Mouse (Mus musculus) lung, adult 2 months (tissue): ENCODE measurements at regions not wholly inside any gene's neighbourhood (a gene's known extent, or its start where the extent isn't known, plus 50 kb on each side); places are given as distances from the start of the nearest gene placed in this dataset.
A peak's percentile ranks its signal among the peaks of the same experiment; 100 is the strongest.

Source experiments
- DNase-seq: peaks from one replicate; pipeline ENCODE4 v3.0.0; 2022
- H3K4me1 ChIP-seq: fragments of 200-500 bp; 2 replicates; pipeline ENCODE4 v1.6.1; 2011; ENCODE audit warnings: low read length; ENCODE audit not compliant: control insufficient read depth, insufficient read depth
- H3K4me3 ChIP-seq: fragments of 200-500 bp; replicated peaks from 2 replicates; pipeline ENCODE3; 2011; ENCODE audit warnings: low read depth, mild to moderate bottlenecking, control low read depth, low read length; ENCODE audit errors: extremely low read depth
- CTCF ChIP-seq: fragments of 200-500 bp; IDR thresholded peaks from 2 replicates; pipeline ENCODE4 v1.5.1; 2011; ENCODE audit warnings: mild to moderate bottlenecking, low read length, control low read depth; ENCODE audit not compliant: insufficient read depth
- POLR2A ChIP-seq: fragments of 200-500 bp; IDR thresholded peaks from 2 replicates; pipeline ENCODE4 v1.6.1; 2011; ENCODE audit warnings: low read depth, mild to moderate bottlenecking, control low read depth, low read length, borderline replicate concordance; ENCODE audit errors: extremely low read depth
- WGBS: fragments of 180-500 bp; shearing (Covaris S2); methylation state at CpG from one replicate; pipeline ENCODE4 v1.1.7; 2018; 5-methylcytosine and 5-hydroxymethylcytosine counted together

GRCm38 (mm10) chr9:101612571-101612970 is 249.1 kb upstream of the 9630041A04Rik start:
- WGBS = 54% methylated on average over 4 of the region's 4 CpGs
- Histone ChIP-seq H3K4me1 (no peaks in the 10 kb centered on the region; the same call in 1 of the 2 replicates), H3K4me3 (no peak overlapping the region)
- TF ChIP-seq POLR2A = no peak
- no peak for TF ChIP-seq CTCF
- no peak for DNase-seq

- Histone ChIP-seq H3K4me1 (no peaks in the 10 kb centered on the region; the same call in 1 of the 2 replicates), H3K4me3 (no peak overlapping the region)
- no peak for TF ChIP-seq POLR2A
- no peak for TF ChIP-seq CTCF
- DNase-seq = no peak
- WGBS = 28% methylated on average over 3 of the region's 3 CpGs
Measured at GRCm38 (mm10) chr9:101611481-101611880, 250.2 kb upstream of the 9630041A04Rik start.

- DNase-seq = no peak
- Histone ChIP-seq H3K4me3 (no peak overlapping the region), H3K4me1 (no peaks in the 10 kb centered on the region; the same call in 1 of the 2 replicates)
- no peak for TF ChIP-seq POLR2A
- TF ChIP-seq CTCF = no peak
- WGBS = 39% methylated on average over 8 of the region's 8 CpGs
Measured at GRCm38 (mm10) chr9:101610806-101611443, 250.7 kb upstream of the 9630041A04Rik start.

- TF ChIP-seq POLR2A (no peak), CTCF (no peak)
- Histone ChIP-seq H3K4me1 (no peaks in the 10 kb centered on the region; the same call in 1 of the 2 replicates), H3K4me3 (no peak overlapping the region)
- 85% methylated on average over 4 of the region's 4 CpGs for WGBS
- DNase-seq = no peak
Measured at GRCm38 (mm10) chr9:101610338-101610737, 251.3 kb upstream of the 9630041A04Rik start.

- no peak for DNase-seq
- WGBS = 57% methylated on average over 6 of the region's 6 CpGs
- Histone ChIP-seq H3K4me1 (no peaks in the 10 kb centered on the region), H3K4me3 (no peak overlapping the region)
- no peak for TF ChIP-seq POLR2A
Measured at GRCm38 (mm10) chr9:101602799-101603198, 258.8 kb upstream of the 9630041A04Rik start.

- DNase-seq = no peak
- no peaks in the 10 kb centered on the region for H3K4me1 ChIP-seq
- no peak overlapping the region for H3K4me3 ChIP-seq
- TF ChIP-seq CTCF = no peak
- no peak for TF ChIP-seq POLR2A
- 77% methylated on average over 3 of the region's 3 CpGs for WGBS
Measured at GRCm38 (mm10) chr9:101596898-101597297, 264.7 kb upstream of the 9630041A04Rik start.

- DNase-seq = no peak
- TF ChIP-seq POLR2A (no peak), CTCF (no peak)
- Histone ChIP-seq H3K4me1 (no peaks in the 10 kb centered on the region), H3K4me3 (no peak overlapping the region)
- 75% methylated on average over 14 of the region's 14 CpGs for whole genome bisulfite sequencing
Measured at GRCm38 (mm10) chr9:101595101-101595650, 266.5 kb upstream of the 9630041A04Rik start.

- Histone ChIP-seq H3K4me1 (no peaks in the 10 kb centered on the region), H3K4me3 (no peak overlapping the region)
- DNase-seq = no peak
- 69% methylated on average over 8 of the region's 8 CpGs for WGBS
- TF ChIP-seq CTCF = no peak
Measured at GRCm38 (mm10) chr9:101592621-101593020, 269.0 kb upstream of the 9630041A04Rik start.

GRCm38 (mm10) chr9:101591681-101592080 is 270.0 kb upstream of the 9630041A04Rik start:
- no peak for TF ChIP-seq CTCF
- no peak for TF ChIP-seq POLR2A

GRCm38 (mm10) chr9:101590310-101590709 is 271.3 kb upstream of the 9630041A04Rik start:
- Histone ChIP-seq H3K4me3 (no peak overlapping the region), H3K4me1 (no peaks in the 10 kb centered on the region)
- no peak for TF ChIP-seq CTCF
- WGBS = 62% methylated on average over 3 of the region's 3 CpGs
- peak; percentile 9 for DNase-seq

More at GRCm38 (mm10) chr9:101591681-101592080, 270.0 kb upstream of the 9630041A04Rik start:
- no peaks in the 10 kb centered on the region for H3K4me1 ChIP-seq
- H3K4me3 ChIP-seq = no peak overlapping the region
- DNase-seq = no peak
- 77% methylated on average over 8 of the region's 8 CpGs for WGBS
